Mouse (Mus musculus) ES-E14 (cell line): ENCODE results near the gene Nlrp4c. TPM values are rescaled to one million over a fixed set of nuclear protein-coding genes. Genes with fewer than 3 reads are reported as not detected.

Experiments used
- DNase-seq: peaks from one replicate; pipeline ENCODE4 v3.0.0-alpha.2; 2013; ENCODE audit warnings: low read depth, low spot score
- H3K27ac ChIP-seq: 2 replicates; pipeline ENCODE4 v1.5.1; 2012; ENCODE audit warnings: low read depth, mild to moderate bottlenecking, low read length, moderate library complexity, mixed read lengths; ENCODE audit not compliant: poor library complexity, insufficient read depth, severe bottlenecking
- H3K36me3 ChIP-seq: 2 replicates; pipeline ENCODE4 v1.6.1; 2012; ENCODE audit warnings: mild to moderate bottlenecking, low read length, moderate library complexity, mixed read lengths; ENCODE audit not compliant: control insufficient read depth, poor library complexity, insufficient read depth, severe bottlenecking
- H3K4me1 ChIP-seq, 2 experiments: fragments of 150-350 bp in 1 of 2; sonication (generic) in 1 of 2; 2 replicates each; pipeline ENCODE4 v1.6.1; 2012; ENCODE audit warnings: low read length in 2 of 2, mild to moderate bottlenecking in 1 of 2, mixed read lengths in 1 of 2; ENCODE audit not compliant: control insufficient read depth in 2 of 2, insufficient read depth in 2 of 2, poor library complexity in 1 of 2
- H3K4me3 ChIP-seq, 2 experiments: fragments of 150-350 bp in 1 of 2; sonication (generic) in 1 of 2; 2 replicates each; pipeline ENCODE4 v1.5.1; 2012; ENCODE audit warnings: low read length in 2 of 2, low read depth in 1 of 2, mild to moderate bottlenecking in 1 of 2, mixed read lengths in 1 of 2; ENCODE audit not compliant: insufficient read depth in 1 of 2, poor library complexity in 1 of 2, severe bottlenecking in 1 of 2
- H3K9ac ChIP-seq: 2 replicates; pipeline ENCODE4 v1.6.1; 2012; ENCODE audit warnings: low read depth, mild to moderate bottlenecking, low read length, mixed read lengths; ENCODE audit not compliant: poor library complexity, insufficient read depth, severe bottlenecking
- H3K9me3 ChIP-seq: fragments of 150-350 bp; sonication (generic); 2 replicates; pipeline ENCODE4 v1.6.1; 2012; ENCODE audit warnings: low read depth, mild to moderate bottlenecking, low read length; ENCODE audit not compliant: control insufficient read depth, insufficient read depth
- CHD2 ChIP-seq: IDR thresholded peaks from 2 replicates; pipeline ENCODE4 v1.6.1; 2014; ENCODE audit warnings: mild to moderate bottlenecking, low read depth, low read length, inconsistent platforms
- HCFC1 ChIP-seq: IDR thresholded peaks from 2 replicates; pipeline ENCODE4 v1.6.1; 2012; ENCODE audit warnings: low read length, inconsistent platforms, borderline replicate concordance; ENCODE audit not compliant: insufficient read depth
- MAFK ChIP-seq: IDR thresholded peaks from 2 replicates; pipeline ENCODE4 v1.6.1; 2014; ENCODE audit warnings: mild to moderate bottlenecking, low read depth, low read length, inconsistent platforms; ENCODE audit not compliant: insufficient read depth
- ZC3H11A ChIP-seq: IDR thresholded peaks from 2 replicates; pipeline ENCODE4 v1.6.1; 2012; ENCODE audit warnings: low read depth, mild to moderate bottlenecking, inconsistent platforms, low read length, borderline replicate concordance
- ZNF384 ChIP-seq: IDR thresholded peaks from 2 replicates; pipeline ENCODE4 v1.6.1; 2012; ENCODE audit warnings: low read depth, low read length, inconsistent platforms
- in situ Hi-C, 2 experiments: fragments of 600-800 bp; cut with MboI; formaldehyde crosslinking; loops; one replicate each; pipeline ENCODE4 v1.15.1; 2025; ENCODE audit warnings: low sequenced_read_pairs in 2 of 2, inconsistent platforms in 1 of 2; ENCODE audit not compliant: unreplicated experiment in 2 of 2
- total RNA-seq: library from RNA; depleted of rRNA; stranded (reverse); fragments of 300-350 nt; gene quantifications from 2 replicates; pipeline ENCODE4 v1.2.3, GENCODE M21; 2012

The Nlrp4c gene
- total RNA-seq, 1 experiment: 5.5 TPM

DNA sequence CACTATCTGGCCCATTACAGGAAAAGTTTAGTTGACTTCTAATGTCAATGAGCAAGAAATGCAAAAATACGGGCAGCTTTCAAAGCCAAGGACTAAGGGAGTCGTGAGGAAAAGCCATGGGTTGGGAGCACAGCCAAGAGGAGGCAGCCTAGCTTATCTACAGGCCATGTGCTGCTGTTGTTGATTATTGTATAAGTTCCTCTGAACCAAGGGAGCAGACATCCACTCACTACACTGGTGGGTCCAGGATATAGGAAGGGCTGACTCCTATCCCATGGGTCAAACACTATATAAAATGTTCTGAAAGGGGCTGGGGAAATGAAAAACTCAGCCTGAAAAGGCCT, 102.0 kb downstream of the Nlrp4c start:
- peaks cover 7 to 14% of the 10 kb centered on the region in 2 experiments; a peak in 3 of 4 replicates for H3K4me1 ChIP-seq
- TF ChIP-seq MAFK (no peak), CHD2 (no peak), ZNF384 (no peak), HCFC1 (no peak), ZC3H11A (no peak)
- no peak overlapping the region for H3K9ac ChIP-seq
- in situ Hi-C loops: no loop called here
- no peak overlapping the region for H3K4me3 ChIP-seq
- no peaks in the 10 kb centered on the region for H3K9me3 ChIP-seq
- no peaks in the 10 kb centered on the region; the same call in 1 of the 2 replicates for H3K36me3 ChIP-seq
- no peak for DNase-seq
- no peak overlapping the region for H3K27ac ChIP-seq

- Histone ChIP-seq H3K9me3 (no peaks in the 10 kb centered on the region), H3K27ac (no peak overlapping the region), H3K4me3 (no peak overlapping the region), H3K9ac (no peak overlapping the region), H3K4me1 (peaks cover 7 to 14% of the 10 kb centered on the region in 2 experiments; a peak in 3 of 4 replicates), H3K36me3 (no peaks in the 10 kb centered on the region; the same call in 1 of the 2 replicates)
- DNase-seq: no peak
- in situ Hi-C loops: no loop called here
- TF ChIP-seq ZNF384 (no peak), HCFC1 (no peak), MAFK (no peak), ZC3H11A (no peak), CHD2 (no peak)
Observed at GRCm38 (mm10) chr7:6147688-6148087, 102.7 kb downstream of the Nlrp4c start.

DNA sequence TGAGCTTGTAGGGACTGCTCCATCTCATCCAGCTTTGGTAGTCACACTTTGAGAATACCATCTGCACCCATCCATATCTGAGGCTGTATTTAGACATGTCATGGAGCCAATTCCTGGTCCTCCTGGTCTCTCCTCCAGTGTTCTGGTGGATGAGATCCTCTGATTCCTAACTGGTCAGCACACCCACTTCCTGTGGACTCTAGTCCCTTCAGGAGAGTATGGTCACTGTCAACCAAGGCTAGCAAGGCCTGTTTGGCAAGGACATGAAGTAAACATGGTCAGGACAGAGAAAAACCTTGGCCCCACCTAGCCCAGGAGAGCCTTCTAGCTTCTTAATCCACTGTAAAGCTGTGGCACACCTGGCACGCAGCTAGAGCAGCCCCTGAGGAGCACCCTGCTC, 106.3 kb downstream of the Nlrp4c start:
- TF ChIP-seq CHD2: no peak
- TF ChIP-seq ZNF384: no peak
- no peak for TF ChIP-seq HCFC1
- no peak for TF ChIP-seq MAFK
- TF ChIP-seq ZC3H11A: no peak
- H3K9ac ChIP-seq: no peak overlapping the region
- H3K9me3 ChIP-seq: no peaks in the 10 kb centered on the region
- no peaks in the 10 kb centered on the region for H3K36me3 ChIP-seq
- H3K4me3 ChIP-seq: no peak overlapping the region
- in situ Hi-C loops: no loop called here
- DNase-seq: no peak
- H3K27ac ChIP-seq: no peak overlapping the region
- peaks cover 2 to 7% of the 10 kb centered on the region in 2 experiments; a peak in 3 of 4 replicates for H3K4me1 ChIP-seq

DNA sequence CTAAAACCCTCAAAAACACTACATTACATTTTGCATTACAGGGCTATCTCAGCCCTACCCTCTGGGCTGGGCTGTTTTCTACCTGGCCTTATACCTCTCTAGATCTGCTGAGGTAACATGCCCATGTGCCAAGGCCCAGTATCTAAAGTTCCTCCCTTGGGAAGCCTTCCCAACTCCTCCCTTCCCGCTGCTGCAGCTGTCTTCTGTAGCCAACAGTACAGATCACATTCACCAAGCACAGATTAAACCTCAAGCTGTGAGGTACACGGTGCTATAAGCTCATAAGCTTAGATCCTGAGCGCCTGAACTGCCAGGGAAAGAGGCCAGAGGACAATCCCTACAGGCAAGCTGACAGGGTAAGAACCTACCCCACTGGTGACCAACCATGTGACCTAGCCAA, 107.1 kb downstream of the Nlrp4c start:
- no peak for TF ChIP-seq HCFC1
- no peak for TF ChIP-seq ZNF384
- DNase-seq: no peak
- H3K36me3 ChIP-seq: no peaks in the 10 kb centered on the region
- no peak overlapping the region for H3K27ac ChIP-seq
- H3K9me3 ChIP-seq: no peaks in the 10 kb centered on the region
- H3K9ac ChIP-seq: no peak overlapping the region
- in situ Hi-C loops: no loop called here
- H3K4me1 ChIP-seq: peaks cover 2 to 5% of the 10 kb centered on the region in 2 experiments; a peak in 3 of 4 replicates
- no peak overlapping the region for H3K4me3 ChIP-seq

DNA sequence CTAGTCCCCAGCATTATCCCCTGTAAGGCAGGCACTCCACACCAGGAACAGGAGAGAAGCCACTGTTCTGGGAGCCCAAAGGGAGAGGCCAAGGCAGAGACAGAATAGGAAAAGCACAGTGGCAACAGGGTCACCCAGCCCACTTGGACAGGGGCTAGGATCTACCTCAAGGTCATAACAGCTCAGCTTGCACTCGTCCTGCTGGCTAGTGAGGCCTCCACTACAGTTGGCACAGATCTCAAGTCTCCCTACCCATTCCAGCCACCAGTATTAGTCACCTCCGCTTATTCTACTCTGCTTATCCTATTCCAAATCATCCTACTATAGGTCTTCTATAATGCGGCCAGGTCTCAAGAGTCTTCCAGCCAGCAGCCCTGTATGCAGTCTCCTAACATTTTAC, 108.2 kb downstream of the Nlrp4c start:
- H3K4me3 ChIP-seq: no peak overlapping the region
- DNase-seq: no peak
- H3K4me1 ChIP-seq: peaks cover 2 to 5% of the 10 kb centered on the region in 2 experiments; a peak in 3 of 4 replicates

More for the DNA sequence above, 108.2 kb downstream of the Nlrp4c start:
- Histone ChIP-seq H3K9me3 (no peaks in the 10 kb centered on the region), H3K9ac (no peak overlapping the region), H3K36me3 (no peaks in the 10 kb centered on the region), H3K27ac (no peak overlapping the region)
- no peak for TF ChIP-seq HCFC1
- TF ChIP-seq ZC3H11A: no peak
- no peak for TF ChIP-seq CHD2
- TF ChIP-seq MAFK: no peak
- TF ChIP-seq ZNF384: no peak
- in situ Hi-C loops: no loop called here
